Mouse (Mus musculus) neutrophil, adult 83 days (primary cell): ENCODE data around the gene Zscan20. TPM values are rescaled to one million over a fixed set of nuclear protein-coding genes. Genes with fewer than 3 reads are reported as not detected.

Experiments
- total RNA-seq, 2 experiments: library from RNA; stranded (reverse); gene quantifications; one replicate each; pipeline ENCODE4 v1.2.4; 2023

Zscan20 gene
- total RNA-seq: 1 to 10 TPM; 1.3 to 1.8 TPM

DNA sequence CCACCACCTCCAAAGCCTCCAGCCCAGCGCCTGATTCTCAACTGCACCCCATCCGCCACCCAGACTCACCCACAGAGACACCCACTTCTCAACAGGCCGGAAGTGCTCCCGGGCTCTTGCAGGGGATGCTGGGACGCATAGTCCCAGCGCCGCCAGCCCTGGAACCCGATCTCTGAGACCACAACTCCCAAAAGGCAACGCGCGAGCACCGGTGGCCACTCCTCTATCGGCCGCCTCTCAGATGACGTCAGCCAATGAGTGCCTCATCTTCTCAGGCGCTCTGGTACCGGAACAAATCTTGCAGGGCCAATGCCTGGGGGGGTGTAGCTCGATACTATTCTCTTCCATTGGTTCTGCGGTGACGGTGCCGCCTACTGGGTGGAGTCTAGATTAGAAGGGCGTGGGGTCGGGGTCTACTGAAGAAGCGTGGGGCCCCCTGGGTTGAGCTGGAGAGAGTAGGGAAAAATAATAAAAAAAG lies at the start of gene Zscan20:
Zscan20 (minus strand) TSS at position 174 of the 478 bp plus-strand sequence.

DNA sequence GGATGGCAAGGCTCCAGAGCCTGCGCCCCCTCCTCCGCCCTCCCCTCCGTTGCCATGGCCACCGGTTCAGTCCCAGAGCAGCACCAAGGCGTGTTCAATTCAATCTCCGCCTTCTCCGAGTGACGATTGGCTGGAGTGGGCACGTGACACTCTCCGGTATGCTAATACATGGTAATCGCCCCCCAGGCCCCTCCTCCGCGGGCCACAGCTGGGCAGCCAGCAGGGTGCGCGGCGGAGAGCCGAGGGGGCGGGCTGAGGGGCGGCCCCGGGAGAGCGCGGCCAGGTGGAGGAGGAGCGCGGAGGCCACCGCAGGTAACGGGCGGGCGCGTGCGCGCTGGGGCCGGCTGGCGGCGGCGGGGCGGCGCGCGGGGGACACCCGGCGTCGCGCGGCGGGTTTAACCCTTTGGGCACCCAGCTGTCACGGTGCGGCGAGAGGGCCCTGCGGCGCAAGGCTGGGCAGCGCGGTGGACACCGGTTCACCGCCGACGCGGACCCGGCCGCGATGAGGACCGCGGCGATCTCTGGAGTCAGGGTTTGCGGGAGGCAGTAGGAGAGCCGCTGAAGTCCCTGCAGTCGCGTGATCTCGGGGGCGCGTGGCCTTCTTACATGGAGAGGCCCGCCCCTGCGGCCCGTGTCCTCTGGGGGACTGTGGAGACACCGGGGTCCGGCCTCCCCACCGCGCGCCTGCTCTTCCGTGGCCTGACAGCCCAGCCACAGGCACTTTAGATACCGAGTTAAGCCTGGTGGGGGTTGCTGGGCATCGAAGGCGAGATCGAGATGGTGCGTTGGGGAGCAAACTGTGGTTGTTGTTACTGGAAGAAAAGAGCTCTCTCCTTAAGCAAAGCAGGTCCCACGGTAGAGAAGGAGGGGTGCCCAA lies 44.8 kb upstream of the Zscan20 start, which contains the start of gene Phc2:
Phc2 (plus strand) TSS at position 198 of the 877 bp plus-strand sequence.

GRCm38 (mm10) chr4:128618246-128618911 lies 8.5 kb upstream of the Zscan20 start, which contains the start of gene Tlr12:
Gene Tlr12 (minus strand): TSS chr4:128618619.

Other genes starting within 250 kb of the Zscan20 start
- under 1 TPM; 0.24 to 0.44 TPM for gene Tlr12, start 8.5 kb upstream of the Zscan20 start, total RNA-seq
- 10 to 100 TPM; 32.5 to 37.4 TPM for gene Phc2, start 44.6 kb upstream of the Zscan20 start, total RNA-seq
- gene A3galt2, start 145.3 kb upstream of the Zscan20 start, total RNA-seq: under 1 TPM in 1 of 2 experiments, not detected in 1; 0.15 TPM
- 10 to 100 TPM; 11.0 to 14.9 TPM for gene Zfp362, start 195.9 kb upstream of the Zscan20 start, total RNA-seq